Mouse (Mus musculus): ENCODE data around the gene Slc5a5. TPM values are rescaled to one million over a fixed set of nuclear protein-coding genes. Genes with fewer than 3 reads are reported as not detected.
"Not testable (repeated sequence)": the region's sequence is repeated elsewhere in the genome, so short reads cannot be mapped to it uniquely, and the experiment has no call there.

The Slc5a5 gene
- polyA plus RNA-seq, 1 experiment from 2014 or later, result 0.69 TPM

DNA sequence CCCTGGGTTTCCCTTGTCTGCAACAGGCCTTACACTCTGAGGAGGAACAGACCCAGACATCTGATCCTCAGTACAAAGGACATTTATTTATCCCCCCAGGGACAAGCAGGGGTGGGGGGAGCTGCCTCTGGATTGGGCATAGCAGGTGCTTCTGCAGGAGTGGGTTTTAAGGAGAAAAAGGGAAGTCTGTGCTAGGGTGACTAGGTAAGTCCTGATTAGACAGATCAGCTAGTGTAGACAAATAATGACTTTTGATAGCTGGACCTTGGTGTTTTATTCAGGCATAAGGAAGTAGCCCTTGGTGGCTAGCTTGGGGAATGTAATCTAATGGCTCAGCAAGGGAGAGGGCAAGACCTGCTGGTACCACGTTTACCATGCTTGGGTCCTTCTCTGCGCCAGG is 6.7 kb upstream of the Slc5a5 start:
- Histone ChIP-seq H3K27ac (replicated peaks) (no peak overlapping the region), H3K9me3 (no peaks in the 10 kb centered on the region), H3K4me3 (no peak overlapping the region), H3K27me3 (peaks cover 36% of the 10 kb centered on the region), H3K4me1 (peaks cover 14% of the 10 kb centered on the region), H3K36me3 (peaks cover 16% of the 10 kb centered on the region), H3K9ac (replicated peaks) (no peak overlapping the region), H3K4me2 (replicated peaks) (no peak overlapping the region)
- 82% methylated on average over 2 of the region's 2 CpGs for WGBS
- ATAC-seq (ENCODE audit: low FRiP score, low read depth), result no peak

DNA sequence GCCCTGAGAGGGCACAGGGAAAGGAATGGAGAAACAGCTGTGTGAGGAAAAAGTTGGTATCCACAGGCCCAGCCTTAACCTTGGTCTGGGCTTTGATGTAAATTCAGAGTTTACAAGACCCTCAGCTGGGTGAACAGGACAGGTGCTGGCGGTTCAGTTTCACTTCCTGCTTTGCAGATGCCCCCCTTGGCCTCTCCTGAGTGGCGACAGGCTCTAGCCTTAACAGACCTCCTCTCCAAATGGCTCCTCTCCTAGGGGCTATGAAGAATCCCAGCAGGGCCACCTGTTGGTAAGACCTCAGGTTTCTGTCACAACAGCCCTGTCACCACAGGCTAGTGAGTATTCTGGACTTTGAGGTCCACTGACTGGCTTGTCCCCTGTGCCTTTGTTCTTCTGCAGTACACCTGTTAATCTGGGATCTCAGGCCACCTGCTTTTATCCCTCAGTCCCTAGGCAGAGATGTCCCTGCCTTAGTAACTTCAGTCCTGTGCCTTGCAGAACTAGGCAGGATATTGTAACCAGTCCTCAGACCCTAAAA is 6.2 kb upstream of the Slc5a5 start:
- no peak for ATAC-seq (ENCODE audit: low FRiP score, low read depth)
- no peak overlapping the region for H3K27ac ChIP-seq (replicated peaks)
- 0 out of 2 replicates have a peak overlapping the region, but pooled peaks have one; percentile 88 for H3K4me3 ChIP-seq
- 70% methylated on average over 2 of the region's 2 CpGs for WGBS
- H3K4me1 ChIP-seq, result peaks cover 14% of the 10 kb centered on the region
- H3K27me3 ChIP-seq, result peaks cover 36% of the 10 kb centered on the region
- H3K9me3 ChIP-seq, result no peaks in the 10 kb centered on the region
- H3K36me3 ChIP-seq, result peaks cover 21% of the 10 kb centered on the region
- peak overlapping the region; percentile 59; the same call in 1 of the 2 replicates for H3K9ac ChIP-seq (replicated peaks)
- H3K4me2 ChIP-seq (replicated peaks), result no peak overlapping the region

DNA sequence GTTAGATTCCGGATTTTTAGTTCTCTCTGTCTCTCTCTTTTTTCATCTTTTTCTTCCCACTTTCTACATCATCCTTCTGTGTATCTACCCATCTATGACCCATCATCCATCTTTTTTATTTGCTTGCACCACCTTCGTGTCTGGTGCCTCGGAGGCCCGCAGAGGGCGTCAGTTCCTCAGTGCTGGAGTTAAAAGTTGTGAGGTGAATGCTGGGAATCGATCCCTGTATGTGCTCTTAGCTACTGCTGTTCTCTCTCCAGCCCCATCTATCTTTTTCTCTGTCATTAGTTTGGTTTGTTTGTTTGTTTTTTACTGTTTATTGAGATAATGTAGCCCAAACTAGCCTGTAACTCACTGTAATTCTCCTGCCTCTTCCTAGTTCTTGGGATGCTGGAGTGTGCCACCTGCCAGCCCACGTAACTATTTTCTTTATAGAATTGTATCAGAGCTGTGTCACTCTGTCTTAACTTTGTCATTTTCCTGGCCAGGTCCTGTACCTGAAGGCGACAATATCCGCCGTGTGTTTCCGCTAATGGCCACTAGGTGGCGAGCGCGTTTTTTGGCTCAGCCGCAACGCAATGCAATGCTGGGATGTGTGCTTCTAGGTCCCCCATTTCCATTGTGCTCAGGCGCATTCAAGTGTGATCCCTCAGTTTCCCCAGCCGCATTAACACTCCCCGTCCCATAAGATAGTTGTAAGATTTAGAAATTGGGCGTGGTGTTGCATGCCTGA is 5.3 kb upstream of the Slc5a5 start:
- ATAC-seq (ENCODE audit: low FRiP score, low read depth), result peak; percentile 42
- Histone ChIP-seq H3K4me1 (peaks cover 14% of the 10 kb centered on the region), H3K9me3 (no peaks in the 10 kb centered on the region), H3K4me2 (replicated peaks) (peak overlapping the region; percentile 63), H3K27me3 (peaks cover 36% of the 10 kb centered on the region), H3K9ac (replicated peaks) (peak overlapping the region; percentile 59), H3K36me3 (peaks cover 27% of the 10 kb centered on the region), H3K27ac (replicated peaks) (peak overlapping the region; percentile 26; the same call in 1 of the 2 replicates), H3K4me3 (peak overlapping the region; percentile 88)
- WGBS, result under 1% methylated on average over 20 of the region's 20 CpGs

DNA sequence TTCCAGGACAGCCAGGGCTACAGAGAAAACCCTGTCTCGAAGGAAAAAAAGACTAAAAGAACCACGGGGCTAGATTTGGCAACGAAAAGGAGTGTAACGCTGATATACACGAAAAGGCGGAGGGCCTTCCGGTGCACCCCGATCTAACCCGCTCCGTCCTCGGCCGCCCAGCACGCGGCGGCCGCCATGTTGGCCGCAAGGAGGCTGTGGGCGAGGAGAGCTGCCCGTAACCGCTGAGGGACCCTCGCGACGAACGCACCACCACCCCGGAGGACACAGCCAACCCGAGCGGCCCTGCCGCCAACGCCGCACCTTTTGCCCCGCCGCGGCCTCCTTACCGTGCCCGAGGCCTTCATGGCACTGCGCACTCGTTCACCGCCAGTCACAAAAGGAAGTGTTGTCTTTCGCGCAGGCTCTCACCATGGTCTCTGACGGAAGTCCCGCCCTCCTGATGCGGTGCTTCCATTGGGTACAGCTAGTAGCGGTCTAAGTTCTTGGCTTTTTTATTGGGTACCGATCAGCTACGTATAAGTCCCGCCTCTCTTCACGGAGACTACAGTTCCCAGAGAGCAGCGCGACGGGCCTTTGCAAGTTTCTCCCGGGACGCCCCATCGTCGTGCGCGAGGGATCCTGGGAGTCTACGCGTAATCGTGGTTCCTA is 4.6 kb upstream of the Slc5a5 start, which contains the start of gene Rpl18a:
TSS of gene Rpl18a (minus strand) at position 392 of the 660 bp plus-strand sequence.
- H3K27ac ChIP-seq (replicated peaks), result peak within 1 kb of the TSS; percentile 56; the same call in 1 of the 2 replicates
- peak; percentile 98 for ATAC-seq (ENCODE audit: low FRiP score, low read depth)
- H3K4me1 ChIP-seq, result peaks cover 20% of the 10 kb centered on the region
- H3K4me2 ChIP-seq (replicated peaks), result peak within 1 kb of the TSS; percentile 95
- H3K9me3 ChIP-seq, result no peaks in the 10 kb centered on the region
- peak within 1 kb of the TSS; percentile 88 for H3K9ac ChIP-seq (replicated peaks)
- H3K4me3 ChIP-seq, result peak within 1 kb of the TSS; percentile 88
- WGBS, result under 1% methylated on average over 57 of the region's 60 CpGs
- H3K36me3 ChIP-seq, result peaks cover 27% of the 10 kb centered on the region
- H3K27me3 ChIP-seq, result peaks cover 36% of the 10 kb centered on the region

DNA sequence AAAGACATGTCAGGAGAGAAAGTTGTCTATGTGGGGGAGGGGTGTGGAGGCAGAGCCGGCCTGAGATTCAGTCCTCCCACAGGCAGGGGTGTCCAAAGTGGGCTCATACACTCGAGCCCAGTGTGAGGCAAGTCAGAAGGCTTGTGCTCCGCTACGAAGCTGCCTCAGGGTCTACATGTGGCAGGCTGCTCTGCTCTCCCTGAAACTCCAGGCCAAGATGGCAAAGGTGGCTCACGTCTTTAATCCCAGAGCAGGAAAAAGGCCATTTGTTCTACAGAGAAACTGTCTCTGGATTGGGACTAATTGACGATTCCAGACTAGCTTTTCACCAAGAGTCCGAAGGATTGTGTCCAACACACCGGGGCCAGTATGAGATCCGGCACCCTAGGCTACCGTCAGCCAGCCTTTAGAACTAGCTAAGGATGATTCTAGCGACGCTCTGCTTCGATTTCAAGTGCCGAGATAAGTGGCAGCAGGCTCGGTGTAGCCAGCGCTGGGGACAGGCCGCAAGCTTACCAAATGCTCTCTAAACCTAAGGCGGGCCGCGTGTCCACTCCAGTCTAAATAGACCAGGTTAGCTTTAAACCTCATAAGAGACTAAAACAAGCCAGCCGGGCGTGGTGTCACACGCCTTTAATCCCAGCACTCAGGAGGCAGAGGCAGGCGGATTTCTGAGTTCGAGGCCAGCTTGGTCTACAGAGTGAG is 3.9 kb upstream of the Slc5a5 start:
- peak overlapping the region; percentile 95 for H3K4me2 ChIP-seq (replicated peaks)
- no peak for ATAC-seq (ENCODE audit: low FRiP score, low read depth)
- peaks cover 39% of the 10 kb centered on the region for H3K27me3 ChIP-seq
- H3K4me1 ChIP-seq, result peaks cover 26% of the 10 kb centered on the region
- H3K36me3 ChIP-seq, result peaks cover 27% of the 10 kb centered on the region
- peak overlapping the region; percentile 88 for H3K4me3 ChIP-seq
- peak overlapping the region; percentile 88 for H3K9ac ChIP-seq (replicated peaks)
- H3K27ac ChIP-seq (replicated peaks), result 0 out of 2 replicates have a peak overlapping the region, but pooled peaks have one; percentile 35
- H3K9me3 ChIP-seq, result no peaks in the 10 kb centered on the region
- WGBS, result 4% methylated on average over 25 of the region's 25 CpGs

DNA sequence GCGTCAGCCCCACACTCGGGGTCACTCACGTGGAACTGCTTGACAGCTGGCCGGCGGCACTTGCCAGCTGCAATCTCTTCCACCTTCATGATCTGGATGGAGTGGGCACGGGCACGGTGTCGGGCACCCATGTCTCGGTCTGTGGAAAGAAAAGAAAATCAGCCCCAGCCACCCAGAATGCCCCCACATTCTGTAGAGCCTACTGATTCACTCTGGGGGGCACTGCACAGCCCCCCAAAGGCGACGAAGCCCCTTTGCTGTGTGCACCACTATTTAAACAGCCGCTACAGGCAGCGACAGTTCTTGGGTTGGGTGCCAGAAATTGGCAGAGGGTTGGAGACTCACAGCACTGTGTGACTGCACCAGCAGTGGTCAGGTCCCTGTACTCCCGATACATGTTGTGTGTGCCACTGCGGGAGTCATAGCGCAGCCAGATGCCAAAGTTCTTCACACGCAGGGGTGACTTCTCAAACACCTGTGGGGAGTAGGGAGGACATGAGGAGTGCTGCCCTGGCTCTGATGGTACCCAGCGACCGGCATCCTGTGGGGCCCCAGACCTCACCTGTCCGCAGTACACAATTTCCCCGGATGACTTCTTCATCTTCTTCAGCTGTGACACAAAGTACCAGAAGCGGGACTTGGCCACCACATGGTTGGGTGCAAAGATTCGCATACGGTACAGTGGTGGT is 3.2 kb upstream of the Slc5a5 start:
- Histone ChIP-seq H3K4me1 (peaks cover 26% of the 10 kb centered on the region), H3K9ac (replicated peaks) (peak overlapping the region; percentile 88), H3K36me3 (peaks cover 27% of the 10 kb centered on the region), H3K27me3 (peaks cover 45% of the 10 kb centered on the region), H3K4me3 (peak overlapping the region; percentile 88), H3K4me2 (replicated peaks) (peak overlapping the region; percentile 95)
- not testable (repeated sequence) for H3K27ac ChIP-seq (replicated peaks); H3K9me3 ChIP-seq; ATAC-seq (ENCODE audit: low FRiP score, low read depth)
- 81% methylated on average over 24 of the region's 24 CpGs for WGBS

DNA sequence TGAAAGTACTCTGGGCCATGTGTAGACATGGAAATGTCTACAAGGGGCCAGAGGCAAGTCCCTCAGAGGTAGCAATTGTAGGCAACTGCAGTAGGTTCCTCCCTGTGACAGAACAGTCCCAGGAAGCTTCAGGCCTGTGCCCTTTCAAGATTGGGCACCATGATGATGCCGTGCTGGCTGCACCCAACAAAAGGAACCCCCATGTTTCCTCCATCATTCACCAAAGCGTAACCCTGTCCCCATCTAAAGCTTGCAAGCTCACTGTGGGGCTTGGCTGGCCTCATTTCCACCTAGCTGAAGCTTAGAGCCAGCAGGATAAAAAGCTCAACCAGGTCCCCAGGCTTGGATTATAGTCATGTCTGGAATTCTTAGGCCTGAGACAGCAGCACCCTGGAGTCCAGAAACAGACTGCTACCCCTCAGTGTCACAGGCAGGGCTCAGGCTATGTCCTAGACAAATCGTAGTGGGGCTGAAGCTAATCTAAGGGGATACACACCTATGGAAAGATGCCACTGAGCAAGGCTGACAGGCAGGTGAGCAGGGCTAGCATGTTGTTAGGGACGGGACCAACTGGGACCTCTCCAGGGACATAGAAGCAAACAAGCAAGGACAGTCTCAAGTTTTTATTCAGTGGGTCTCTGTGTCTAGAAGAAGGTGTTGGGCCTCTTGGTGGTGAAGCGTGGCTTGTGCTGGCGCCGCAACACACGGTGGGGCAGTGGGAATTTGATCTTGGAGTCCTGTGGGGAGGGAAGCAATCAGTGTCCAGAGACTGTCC is 2.4 kb upstream of the Slc5a5 start:
- Histone ChIP-seq H3K9ac (replicated peaks) (0 out of 2 replicates have a peak overlapping the region, but pooled peaks have one; percentile 6), H3K36me3 (peaks cover 27% of the 10 kb centered on the region), H3K4me3 (no peak overlapping the region), H3K4me1 (peaks cover 26% of the 10 kb centered on the region), H3K9me3 (no peaks in the 10 kb centered on the region), H3K27me3 (peaks cover 53% of the 10 kb centered on the region), H3K27ac (replicated peaks) (no peak overlapping the region), H3K4me2 (replicated peaks) (no peak overlapping the region)
- 84% methylated on average over 8 of the region's 8 CpGs for WGBS
- no peak for ATAC-seq (ENCODE audit: low FRiP score, low read depth)

DNA sequence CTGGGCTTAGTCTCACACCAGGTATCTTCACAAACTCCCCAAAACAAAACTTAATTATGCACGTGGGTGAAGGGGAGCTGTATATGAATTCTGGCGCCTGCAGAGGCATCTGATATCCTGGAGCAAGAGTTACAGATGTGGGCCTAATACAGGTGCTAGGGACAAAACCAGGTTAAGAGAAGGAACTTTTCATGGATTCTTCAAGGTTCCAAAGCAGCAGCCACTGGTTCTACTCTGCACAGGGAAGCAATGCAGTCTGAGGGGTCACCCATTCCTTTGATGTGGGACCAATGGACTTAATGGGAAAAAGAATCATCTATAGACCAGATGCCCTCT is 1.8 kb upstream of the Slc5a5 start:
- WGBS, result 72% methylated on average over 2 of the region's 2 CpGs
- H3K4me1 ChIP-seq, result peaks cover 26% of the 10 kb centered on the region

DNA sequence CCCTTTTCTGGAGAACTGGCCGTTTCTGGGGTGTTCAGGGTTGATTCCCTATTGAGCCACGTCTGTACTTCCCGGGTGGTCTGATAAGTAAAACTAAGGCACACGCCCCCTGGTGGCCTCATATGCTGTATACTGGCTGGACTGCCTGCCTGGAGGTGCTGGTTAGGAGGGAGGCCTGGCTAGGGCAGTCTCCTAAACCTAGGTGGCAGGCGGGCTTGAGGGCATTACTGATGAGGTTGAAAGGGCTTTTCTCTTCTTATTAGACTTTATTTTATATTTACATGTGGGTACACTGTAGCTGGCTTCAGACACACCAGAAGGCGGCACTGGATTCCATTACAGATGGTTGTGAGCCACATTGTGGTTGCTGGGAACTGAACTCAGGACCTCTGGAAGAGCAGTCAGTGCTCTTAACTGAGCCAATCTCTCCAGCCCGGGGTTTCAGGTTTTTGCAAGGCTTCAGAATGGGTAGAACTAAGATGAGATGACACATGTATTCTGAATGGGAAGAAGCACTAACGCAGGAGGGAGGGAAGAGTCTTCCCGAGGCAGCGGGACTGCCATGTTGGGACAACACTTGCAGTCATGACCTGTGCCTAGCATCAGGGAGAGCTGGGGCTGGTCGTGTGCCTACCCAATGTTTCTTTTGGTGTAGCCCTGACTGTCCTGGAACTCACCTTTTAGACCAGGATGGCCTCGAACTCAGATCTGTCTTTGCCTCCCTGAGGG is 1.3 kb upstream of the Slc5a5 start:
- 0 out of 2 replicates have a peak overlapping the region, but pooled peaks have one; percentile 6 for H3K9ac ChIP-seq (replicated peaks)
- H3K36me3 ChIP-seq, result peaks cover 27% of the 10 kb centered on the region
- no peaks in the 10 kb centered on the region for H3K9me3 ChIP-seq
- no peak overlapping the region; the same call in 1 of the 2 replicates for H3K27ac ChIP-seq (replicated peaks)
- H3K27me3 ChIP-seq, result peaks cover 62% of the 10 kb centered on the region
- H3K4me3 ChIP-seq, result no peak overlapping the region
- WGBS, result 27% methylated on average over 12 of the region's 12 CpGs
- H3K4me2 ChIP-seq (replicated peaks), result no peak overlapping the region
- ATAC-seq (ENCODE audit: low FRiP score, low read depth), result peak; percentile 20; the same call in 1 of the 2 replicates
- peaks cover 26% of the 10 kb centered on the region for H3K4me1 ChIP-seq

More for the DNA sequence above, 1.8 kb upstream of the Slc5a5 start:
- Histone ChIP-seq H3K9me3 (no peaks in the 10 kb centered on the region), H3K9ac (replicated peaks) (no peak overlapping the region), H3K4me3 (no peak overlapping the region), H3K36me3 (peaks cover 27% of the 10 kb centered on the region), H3K27me3 (peaks cover 56% of the 10 kb centered on the region), H3K27ac (replicated peaks) (no peak overlapping the region; the same call in 1 of the 2 replicates), H3K4me2 (replicated peaks) (no peak overlapping the region)
- no peak for ATAC-seq (ENCODE audit: low FRiP score, low read depth)

DNA sequence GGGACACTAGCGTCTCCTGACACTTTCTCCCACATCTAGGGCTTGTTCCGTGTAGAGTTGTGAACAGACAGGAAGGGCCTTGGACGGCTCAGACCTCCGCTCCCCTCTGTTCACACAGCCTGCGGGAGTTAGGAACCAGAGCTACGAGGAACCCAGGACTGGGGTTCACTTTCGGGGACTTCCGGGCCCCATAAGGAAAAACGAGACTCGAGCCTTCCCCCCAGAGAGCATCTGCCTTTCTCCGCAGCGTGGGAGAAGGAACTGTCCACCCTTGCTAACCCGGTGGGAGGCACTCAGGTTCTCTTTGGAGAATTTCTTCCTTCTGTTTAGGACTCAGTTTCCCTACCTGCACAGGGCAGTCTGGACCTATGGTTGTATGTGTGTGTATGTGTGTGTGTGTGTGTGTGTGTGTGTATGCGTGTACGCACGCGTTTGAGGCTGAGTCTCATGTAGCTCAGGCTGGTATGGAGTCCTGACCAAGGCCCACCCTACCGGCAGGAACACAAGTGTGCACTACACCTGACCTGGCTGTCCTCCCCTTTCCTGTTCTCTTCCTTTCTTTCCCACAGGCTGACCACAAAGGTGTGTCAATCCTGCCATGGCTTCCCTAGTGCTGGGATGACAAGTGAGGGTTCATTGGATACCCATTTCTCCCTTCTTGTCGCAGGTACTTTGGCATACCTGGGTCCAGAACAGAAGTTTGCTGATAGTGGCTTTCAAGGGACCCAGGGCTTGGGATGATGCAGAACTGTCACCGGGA is 519 bp upstream of the Slc5a5 start:
- Histone ChIP-seq H3K9me3 (no peaks in the 10 kb centered on the region), H3K4me2 (replicated peaks) (peak overlapping the region; percentile 50), H3K4me3 (peak overlapping the region; percentile 32), H3K4me1 (peaks cover 22% of the 10 kb centered on the region), H3K36me3 (peaks cover 27% of the 10 kb centered on the region), H3K9ac (replicated peaks) (peak overlapping the region; percentile 45; the same call in 1 of the 2 replicates), H3K27me3 (peaks cover 69% of the 10 kb centered on the region), H3K27ac (replicated peaks) (no peak overlapping the region)
- ATAC-seq (ENCODE audit: low FRiP score, low read depth), result no peak
- WGBS, result 23% methylated on average over 20 of the region's 20 CpGs
